Mouse (Mus musculus) testis, postnatal 14 days (tissue): Measurements from ENCODE around the gene Zwilch.

ENCODE experiments used
- DNase-seq: peaks from one replicate; pipeline ENCODE4 v3.0.0; 2021; ENCODE audit warnings: low spot score

The Zwilch gene

GRCm38 (mm10) chr9:64105301-64105700, 67.6 kb downstream of the Zwilch start:
- DNase-seq = no peak

- DNase-seq = no peak
Observed at GRCm38 (mm10) chr9:64100442-64100841, 72.5 kb downstream of the Zwilch start.

GRCm38 (mm10) chr9:64098282-64098681, 74.6 kb downstream of the Zwilch start:
- DNase-seq = no peak

- no peak for DNase-seq
Observed at GRCm38 (mm10) chr9:64094083-64094482, 78.8 kb downstream of the Zwilch start.

GRCm38 (mm10) chr9:64089004-64089403, 83.9 kb downstream of the Zwilch start:
- no peak for DNase-seq

GRCm38 (mm10) chr9:64088346-64088745, 84.6 kb downstream of the Zwilch start:
- DNase-seq = no peak

- peak; percentile 53 for DNase-seq
Observed at GRCm38 (mm10) chr9:64087461-64088235, 85.3 kb downstream of the Zwilch start.
